Mouse (Mus musculus): ENCODE results near the gene Ly6g6f. TPM values are rescaled to one million over a fixed set of nuclear protein-coding genes. Genes with fewer than 3 reads are reported as not detected.

Gene Ly6g6f
- polyA plus RNA-seq, 1 experiment from 2014 or later, result 12.8 TPM

- Histone ChIP-seq H3K27ac (ENCODE audit: low read depth, low read length) (peak within 1 kb of the TSS; percentile 95), H3K4me3 (ENCODE audit: low read depth, low read length) (peak within 1 kb of the TSS; percentile 72), H3K9me3 (ENCODE audit: control insufficient read depth, low read length) (no peaks in the 10 kb centered on the region), H3K27me3 (replicated peaks; ENCODE audit: control insufficient read depth, insufficient read depth, low read length) (no peaks in the 10 kb centered on the region), H3K4me1 (replicated peaks; ENCODE audit: control insufficient read depth, insufficient read depth, low read length) (peaks cover 13% of the 10 kb centered on the region), H3K36me3 (ENCODE audit: control insufficient read depth, insufficient read depth, low read length) (peaks cover 15% of the 10 kb centered on the region), H3K4me2 (peak within 1 kb of the TSS; percentile 73), H3K9ac (ENCODE audit: low read depth, low read length) (peak within 1 kb of the TSS; percentile 94)
- WGBS, result 2% methylated on average over 67 of the region's 67 CpGs
- ATAC-seq (replicated peaks; ENCODE audit: low FRiP score) (peak; percentile 96), DNase-seq (ENCODE audit: low spot score) (peak; percentile 93)
These were observed 3.6 kb upstream of the Ly6g6f start, which contains the start of gene Abhd16a for GRCm38 (mm10) chr17:35088825-35089644. Abhd16a (plus strand) TSS chr17:35089263.

GRCm38 (mm10) chr17:35088151-35088550 lies 2.7 kb upstream of the Ly6g6f start:
- ATAC-seq (replicated peaks; ENCODE audit: low FRiP score) (no peak), DNase-seq (ENCODE audit: low spot score) (no peak)
- H3K4me3 ChIP-seq (ENCODE audit: low read depth, low read length), result no peak overlapping the region
- H3K9me3 ChIP-seq (ENCODE audit: control insufficient read depth, low read length), result no peaks in the 10 kb centered on the region
- no peak overlapping the region for H3K9ac ChIP-seq (ENCODE audit: low read depth, low read length)
- peaks cover 13% of the 10 kb centered on the region for H3K4me1 ChIP-seq (replicated peaks; ENCODE audit: control insufficient read depth, insufficient read depth, low read length)
- H3K4me2 ChIP-seq, result no peak overlapping the region
- H3K36me3 ChIP-seq (ENCODE audit: control insufficient read depth, insufficient read depth, low read length), result peaks cover 15% of the 10 kb centered on the region
- WGBS, result 41% methylated on average over 2 of the region's 2 CpGs
- no peak overlapping the region for H3K27ac ChIP-seq (ENCODE audit: low read depth, low read length)
- no peaks in the 10 kb centered on the region for H3K27me3 ChIP-seq (replicated peaks; ENCODE audit: control insufficient read depth, insufficient read depth, low read length)

DNA sequence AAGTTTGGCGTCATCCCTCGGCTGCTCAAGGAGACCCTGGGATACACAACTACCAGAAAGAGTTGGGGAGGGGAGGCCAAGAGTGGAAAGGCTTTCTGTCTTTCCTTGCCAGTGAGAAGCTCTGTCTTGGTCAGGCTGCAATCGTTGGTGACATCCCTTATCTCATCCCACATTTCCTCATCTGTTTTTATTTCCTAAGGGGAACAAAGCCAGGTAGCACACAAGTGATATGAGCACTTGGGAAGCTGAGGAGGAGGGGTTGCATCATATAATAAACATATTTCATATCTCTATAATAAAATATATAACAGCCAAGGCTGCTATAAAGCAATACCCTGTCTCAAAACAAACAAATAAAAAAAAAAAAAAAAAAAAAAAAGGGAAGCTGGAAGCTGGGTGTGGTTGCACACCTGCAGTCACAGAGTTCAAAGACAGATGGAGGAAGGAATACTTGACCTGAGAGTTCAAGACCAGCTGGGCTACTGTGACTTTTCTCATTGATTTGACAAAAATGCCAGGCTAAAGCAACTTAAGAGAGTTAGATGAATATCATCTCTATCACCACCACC lies 1.4 kb downstream of the Ly6g6f start:
- H3K27ac ChIP-seq (ENCODE audit: low read depth, low read length), result no peak overlapping the region
- H3K36me3 ChIP-seq (ENCODE audit: control insufficient read depth, insufficient read depth, low read length), result no peaks in the 10 kb centered on the region
- ATAC-seq (replicated peaks; ENCODE audit: low FRiP score), result no peak
- peaks cover 24% of the 10 kb centered on the region for H3K4me1 ChIP-seq (replicated peaks; ENCODE audit: control insufficient read depth, insufficient read depth, low read length)
- no peak overlapping the region for H3K4me3 ChIP-seq (ENCODE audit: low read depth, low read length)
- no peaks in the 10 kb centered on the region for H3K27me3 ChIP-seq (replicated peaks; ENCODE audit: control insufficient read depth, insufficient read depth, low read length)
- WGBS, result 60% methylated on average over 3 of the region's 3 CpGs
- H3K9ac ChIP-seq (ENCODE audit: low read depth, low read length), result peak overlapping the region; percentile 10; the same call in 1 of the 2 replicates
- no peak for DNase-seq (ENCODE audit: low spot score)
- H3K4me2 ChIP-seq, result no peak overlapping the region
- H3K9me3 ChIP-seq (ENCODE audit: control insufficient read depth, low read length), result no peaks in the 10 kb centered on the region

DNA sequence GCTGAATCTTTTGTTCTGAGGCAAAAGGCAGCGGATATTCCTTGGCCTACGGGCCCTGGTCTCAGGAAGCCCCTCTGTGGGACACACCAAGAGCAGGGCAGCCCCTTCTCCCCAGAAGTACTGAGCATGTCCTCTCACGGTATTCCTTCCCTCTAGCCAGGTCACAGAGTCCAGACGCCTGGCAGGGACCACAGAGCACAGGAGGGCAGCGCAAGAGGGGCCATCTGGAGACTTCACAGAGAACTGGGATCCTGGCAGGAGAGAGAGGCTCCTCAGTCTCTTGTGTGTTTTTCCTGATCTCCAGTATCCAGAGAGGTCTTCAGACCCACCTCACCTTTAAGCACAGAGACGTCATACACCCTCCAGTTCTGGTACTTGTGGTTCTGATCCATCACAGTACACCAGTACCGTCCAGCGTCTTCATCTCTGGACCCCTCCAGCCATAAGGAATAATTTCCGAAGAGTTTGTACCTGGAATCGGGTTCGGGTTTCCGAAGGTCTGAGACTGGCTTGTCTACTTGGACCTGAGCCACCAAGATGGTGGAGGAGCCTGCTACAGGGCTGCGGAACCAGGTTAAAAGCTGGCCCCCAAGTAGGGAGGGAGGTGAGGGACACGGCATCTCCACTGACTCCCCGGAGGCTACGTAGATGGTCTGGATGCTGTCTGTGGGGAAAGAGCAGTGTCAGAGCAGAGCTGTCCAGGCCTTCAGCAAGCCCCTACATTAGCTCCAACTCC lies 2.4 kb downstream of the Ly6g6f start:
- Histone ChIP-seq H3K9me3 (ENCODE audit: control insufficient read depth, low read length) (no peaks in the 10 kb centered on the region), H3K27me3 (replicated peaks; ENCODE audit: control insufficient read depth, insufficient read depth, low read length) (0 out of 2 replicates have a peak, but pooled peaks cover 3% of the 10 kb centered on the region), H3K9ac (ENCODE audit: low read depth, low read length) (peak overlapping the region; percentile 15; the same call in 1 of the 2 replicates), H3K36me3 (ENCODE audit: control insufficient read depth, insufficient read depth, low read length) (no peaks in the 10 kb centered on the region), H3K4me2 (no peak overlapping the region), H3K4me3 (ENCODE audit: low read depth, low read length) (no peak overlapping the region), H3K4me1 (replicated peaks; ENCODE audit: control insufficient read depth, insufficient read depth, low read length) (peaks cover 24% of the 10 kb centered on the region), H3K27ac (ENCODE audit: low read depth, low read length) (no peak overlapping the region)
- WGBS, result 84% methylated on average over 16 of the region's 16 CpGs
- ATAC-seq (replicated peaks; ENCODE audit: low FRiP score) (no peak), DNase-seq (ENCODE audit: low spot score) (no peak)

DNA sequence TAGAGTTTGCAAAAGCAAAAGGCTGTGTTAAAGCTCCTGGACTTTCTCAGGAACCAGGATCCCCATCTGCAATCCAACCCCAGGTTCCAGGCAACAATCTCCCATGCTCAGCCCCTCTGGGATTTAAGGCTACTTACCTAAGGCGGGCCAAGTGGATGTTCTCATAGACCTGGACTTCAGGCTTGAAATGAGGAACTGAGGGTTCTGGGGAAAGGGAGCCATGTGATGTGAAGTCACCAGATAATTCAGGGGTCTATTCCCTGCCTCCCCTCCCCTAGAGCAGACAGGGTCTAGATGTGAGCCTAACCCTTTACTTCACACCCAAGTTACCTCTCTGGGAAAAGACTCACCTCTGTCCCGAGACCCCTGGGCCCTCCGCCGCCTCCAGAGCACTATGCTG lies 4.7 kb downstream of the Ly6g6f start:
- DNase-seq (ENCODE audit: low spot score), result no peak
- H3K27me3 ChIP-seq (replicated peaks; ENCODE audit: control insufficient read depth, insufficient read depth, low read length), result 0 out of 2 replicates have a peak, but pooled peaks cover 3% of the 10 kb centered on the region
- no peaks in the 10 kb centered on the region for H3K36me3 ChIP-seq (ENCODE audit: control insufficient read depth, insufficient read depth, low read length)
- peak overlapping the region; percentile 61; the same call in 1 of the 2 replicates for H3K9ac ChIP-seq (ENCODE audit: low read depth, low read length)
- H3K9me3 ChIP-seq (ENCODE audit: control insufficient read depth, low read length), result no peaks in the 10 kb centered on the region
- 84% methylated on average over 4 of the region's 4 CpGs for WGBS
- no peak for ATAC-seq (replicated peaks; ENCODE audit: low FRiP score)
- peaks cover 26% of the 10 kb centered on the region for H3K4me1 ChIP-seq (replicated peaks; ENCODE audit: control insufficient read depth, insufficient read depth, low read length)
- peak overlapping the region; percentile 64 for H3K4me2 ChIP-seq
- peak overlapping the region; percentile 74 for H3K27ac ChIP-seq (ENCODE audit: low read depth, low read length)
- no peak overlapping the region for H3K4me3 ChIP-seq (ENCODE audit: low read depth, low read length)

- peak; percentile 44 for ATAC-seq (replicated peaks; ENCODE audit: low FRiP score)
- Histone ChIP-seq H3K4me2 (peak overlapping the region; percentile 64), H3K9ac (ENCODE audit: low read depth, low read length) (peak overlapping the region; percentile 61), H3K4me3 (ENCODE audit: low read depth, low read length) (peak overlapping the region; percentile 26), H3K4me1 (replicated peaks; ENCODE audit: control insufficient read depth, insufficient read depth, low read length) (peaks cover 22% of the 10 kb centered on the region), H3K27ac (ENCODE audit: low read depth, low read length) (peak overlapping the region; percentile 74), H3K27me3 (replicated peaks; ENCODE audit: control insufficient read depth, insufficient read depth, low read length) (0 out of 2 replicates have a peak, but pooled peaks cover 3% of the 10 kb centered on the region), H3K9me3 (ENCODE audit: control insufficient read depth, low read length) (no peaks in the 10 kb centered on the region), H3K36me3 (ENCODE audit: control insufficient read depth, insufficient read depth, low read length) (no peaks in the 10 kb centered on the region)
- WGBS, result 29% methylated on average over 6 of the region's 6 CpGs
- DNase-seq (ENCODE audit: low spot score), result no peak
These were observed 5.2 kb downstream of the Ly6g6f start for GRCm38 (mm10) chr17:35080248-35080647.

GRCm38 (mm10) chr17:35079778-35080177 lies 5.6 kb downstream of the Ly6g6f start:
- H3K36me3 ChIP-seq (ENCODE audit: control insufficient read depth, insufficient read depth, low read length), result no peaks in the 10 kb centered on the region
- H3K4me2 ChIP-seq, result peak overlapping the region; percentile 64
- H3K27ac ChIP-seq (ENCODE audit: low read depth, low read length), result peak overlapping the region; percentile 74
- H3K4me1 ChIP-seq (replicated peaks; ENCODE audit: control insufficient read depth, insufficient read depth, low read length), result peaks cover 22% of the 10 kb centered on the region
- DNase-seq (ENCODE audit: low spot score) (no peak), ATAC-seq (replicated peaks; ENCODE audit: low FRiP score) (peak; percentile 95)
- H3K27me3 ChIP-seq (replicated peaks; ENCODE audit: control insufficient read depth, insufficient read depth, low read length), result 0 out of 2 replicates have a peak, but pooled peaks cover 3% of the 10 kb centered on the region
- H3K9me3 ChIP-seq (ENCODE audit: control insufficient read depth, low read length), result no peaks in the 10 kb centered on the region
- 12% methylated on average over 9 of the region's 9 CpGs for WGBS
- H3K9ac ChIP-seq (ENCODE audit: low read depth, low read length), result peak overlapping the region; percentile 61
- H3K4me3 ChIP-seq (ENCODE audit: low read depth, low read length), result peak overlapping the region; percentile 26

GRCm38 (mm10) chr17:35077786-35078233 lies 7.6 kb downstream of the Ly6g6f start, which contains the start of gene Ly6g6d:
Ly6g6d (minus strand) TSS chr17:35078065.
- DNase-seq (ENCODE audit: low spot score), result no peak
- 17% methylated on average over 14 of the region's 14 CpGs for WGBS

More at GRCm38 (mm10) chr17:35077786-35078233, 7.6 kb downstream of the Ly6g6f start, which contains the start of gene Ly6g6d:
- H3K27me3 ChIP-seq (replicated peaks; ENCODE audit: control insufficient read depth, insufficient read depth, low read length), result peaks cover 7% of the 10 kb centered on the region; the same call in 1 of the 2 replicates
- H3K9me3 ChIP-seq (ENCODE audit: control insufficient read depth, low read length), result no peaks in the 10 kb centered on the region
- 0 out of 2 replicates have a peak within 1 kb of the TSS, but pooled peaks have one; percentile 0 for H3K27ac ChIP-seq (ENCODE audit: low read depth, low read length)
- peak within 1 kb of the TSS; percentile 28; the same call in 1 of the 2 replicates for H3K4me2 ChIP-seq
- H3K36me3 ChIP-seq (ENCODE audit: control insufficient read depth, insufficient read depth, low read length), result no peaks in the 10 kb centered on the region
- H3K9ac ChIP-seq (ENCODE audit: low read depth, low read length), result no peak within 1 kb of the TSS; the same call in 1 of the 2 replicates
- no peak for ATAC-seq (replicated peaks; ENCODE audit: low FRiP score)
- H3K4me3 ChIP-seq (ENCODE audit: low read depth, low read length), result no peak within 1 kb of the TSS
- H3K4me1 ChIP-seq (replicated peaks; ENCODE audit: control insufficient read depth, insufficient read depth, low read length), result peaks cover 26% of the 10 kb centered on the region

All from liver, embryonic 11.5 days (tissue).